ENCODE assay signal across 25 mouse cellular contexts in the genomic region with DNA sequence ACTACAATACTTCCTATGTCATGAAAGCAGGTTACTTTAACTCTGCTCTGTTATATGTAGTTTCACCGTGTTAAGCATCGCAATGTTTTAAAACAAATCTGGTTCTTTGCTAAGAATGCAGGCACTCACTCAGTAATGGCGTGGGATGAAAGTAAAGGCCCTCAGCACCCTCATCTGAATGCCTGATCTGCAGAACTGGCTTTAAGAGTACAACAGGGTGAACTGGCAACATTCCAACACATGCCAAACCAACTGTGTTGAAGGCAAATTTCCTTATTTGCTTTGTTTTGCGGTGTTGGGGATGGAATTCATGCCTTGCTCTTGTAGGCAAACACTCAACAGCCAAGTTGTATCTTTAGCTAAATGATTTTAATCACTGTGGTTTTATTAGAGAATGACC. TPM values are rescaled to one million over a fixed set of nuclear protein-coding genes. Genes with fewer than 3 reads are reported as not detected.
DNase-seq lines count a peak whose midpoint lies in the region; ATAC-seq and TF ChIP-seq lines count a peak whose summit lies in the region.
"Had no signal": no experiment of that assay in that cellular context is flagged by ENCODE, and none has a peak within 500 bp of the region (broad histone marks: within the 10 kb centered on the region; RNA-seq: fewer than 3 reads in every experiment).

No protein-coding gene starts in this region.

- no peak for ATAC-seq in liver, embryonic 11.5 days (replicated peaks; ENCODE audit: low FRiP score)
- ATAC-seq in lung, embryonic 16.5 days (ENCODE audit: low read depth) = peak; percentile 68
- ATAC-seq: forebrain, embryonic 13.5 days; hindbrain, embryonic 16.5 days; midbrain, embryonic 16.5 days had no signal

- TF ChIP-seq EP300 in MEL (IDR thresholded peaks at IDR 0.05; ENCODE audit: low read depth in 1 of 2, low read length in 2 of 2) = no peak

- H3K27ac ChIP-seq in liver, adult 2 months (replicated peaks; ENCODE audit: insufficient read depth, low read depth, low read length) = no peak overlapping the region
- H3K27ac ChIP-seq in liver, embryonic 11.5 days (ENCODE audit: low read depth, low read length) = no peak overlapping the region
- H3K27ac ChIP-seq in MEL (ENCODE audit: control insufficient read depth, low read depth, low read length) = no peak overlapping the region
- H3K27ac ChIP-seq in lung, embryonic 16.5 days (ENCODE audit: low read length) = no peak overlapping the region
- H3K27ac ChIP-seq: embryonic facial prominence, embryonic 15.5 days; forebrain, embryonic 13.5 days; kidney, postnatal 0 days; limb, embryonic 10.5 days; limb, embryonic 15.5 days; liver, embryonic 15.5 days had no signal

- WGBS in liver, adult 2 months = 79% methylated on average over 4 of the region's 4 CpGs
- 96% methylated on average over 4 of the region's 4 CpGs for WGBS in liver, embryonic 11.5 days
- WGBS in lung, embryonic 16.5 days = 68% methylated on average over 4 of the region's 4 CpGs

- TF ChIP-seq RAD21 in MEL (IDR thresholded peaks at IDR 0.05; ENCODE audit: low read depth, low read length) = no peak

- DNase-seq in liver, adult 2 months (ENCODE audit: extremely low read depth, low read depth, low spot score) = peak; percentile 46
- no peak for DNase-seq in liver, embryonic 11.5 days (ENCODE audit: low spot score)
- DNase-seq in MEL (ENCODE audit: low read depth, low spot score) = peak; percentile 23
- DNase-seq in lung, postnatal 36 days = peak; percentile 63
- no peak for DNase-seq in embryo, embryonic 10 days (ENCODE audit: low spot score)
- DNase-seq: adrenal gland, adult 8-10 months; B cell, adult 2 months; cerebellum, adult 11-12 months; cerebellum, adult 9-11 months; gastrocnemius, postnatal 10 days; heart, postnatal 14 days; kidney, adult 18-20 months; layer of hippocampus, adult 9-11 months; right cerebral cortex, adult 18-20 months; thymus, adult 2 months; thymus, postnatal 36 days had no signal

- H3K4me1 ChIP-seq in liver, adult 2 months (ENCODE audit: control insufficient read depth, insufficient read depth, low read length) = peaks cover 13% of the 10 kb centered on the region
- no peaks in the 10 kb centered on the region for H3K4me1 ChIP-seq in liver, embryonic 11.5 days (replicated peaks; ENCODE audit: control insufficient read depth, insufficient read depth, low read length)
- no peaks in the 10 kb centered on the region; a peak in 1 of 4 replicates for H3K4me1 ChIP-seq in MEL (ENCODE audit: control insufficient read depth in 1 of 2, insufficient read depth in 2 of 2, low read length in 2 of 2)
- H3K4me1 ChIP-seq in lung, embryonic 16.5 days (replicated peaks; ENCODE audit: control insufficient read depth, insufficient read depth, low read length) = 0 out of 2 replicates have a peak, but pooled peaks cover 5% of the 10 kb centered on the region
- H3K4me1 ChIP-seq: embryonic facial prominence, embryonic 15.5 days; forebrain, embryonic 13.5 days; limb, embryonic 10.5 days; limb, embryonic 15.5 days; liver, embryonic 15.5 days had no signal

- H3K4me3 ChIP-seq in liver, adult 2 months (ENCODE audit: insufficient read depth, low read depth, low read length) = no peak overlapping the region
- no peak overlapping the region for H3K4me3 ChIP-seq in liver, embryonic 11.5 days (ENCODE audit: low read depth, low read length)
- no peak overlapping the region for H3K4me3 ChIP-seq in MEL (ENCODE audit: control insufficient read depth in 1 of 2, insufficient read depth in 1 of 2, low read depth in 2 of 2, low read length in 2 of 2)
- no peak overlapping the region for H3K4me3 ChIP-seq in lung, embryonic 16.5 days (ENCODE audit: low read length)
- H3K4me3 ChIP-seq: embryonic facial prominence, embryonic 15.5 days; forebrain, embryonic 13.5 days; limb, embryonic 10.5 days; limb, embryonic 15.5 days; liver, embryonic 15.5 days had no signal

- no peaks in the 10 kb centered on the region; the same call in 1 of the 2 replicates for H3K79me2 ChIP-seq in liver, adult 2 months (ENCODE audit: control insufficient read depth, insufficient read depth, low read length)
- H3K79me2 ChIP-seq in MEL (ENCODE audit: control insufficient read depth, insufficient read depth, low read length, poor library complexity) = no peaks in the 10 kb centered on the region

- no peaks in the 10 kb centered on the region for H3K9me3 ChIP-seq in liver, embryonic 11.5 days (ENCODE audit: control insufficient read depth, low read length)
- H3K9me3 ChIP-seq in MEL (replicated peaks; ENCODE audit: insufficient read depth, low read length) = no peaks in the 10 kb centered on the region
- no peaks in the 10 kb centered on the region for H3K9me3 ChIP-seq in lung, embryonic 16.5 days (ENCODE audit: control insufficient read depth, low read length)
- H3K9me3 ChIP-seq: embryonic facial prominence, embryonic 15.5 days; forebrain, embryonic 13.5 days; limb, embryonic 10.5 days; limb, embryonic 15.5 days; liver, embryonic 15.5 days had no signal

- no peak overlapping the region for H3K4me2 ChIP-seq in liver, embryonic 11.5 days
- H3K4me2 ChIP-seq in lung, embryonic 16.5 days (ENCODE audit: low read depth, low read length) = no peak overlapping the region
- H3K4me2 ChIP-seq: embryonic facial prominence, embryonic 15.5 days; forebrain, embryonic 13.5 days; limb, embryonic 15.5 days; liver, embryonic 15.5 days had no signal

- no peak for TF ChIP-seq CTCF in liver, adult 2 months (IDR thresholded peaks at IDR 0.05; ENCODE audit: low read depth, low read length)
- no peak for TF ChIP-seq CTCF in MEL (IDR thresholded peaks at IDR 0.05 in 2 of 3, conservative IDR thresholded peaks at IDR 0.05 in 1 of 3; ENCODE audit: control insufficient read depth in 1 of 3, insufficient read depth in 1 of 3, low read depth in 2 of 3, low read length in 3 of 3, poor library complexity in 1 of 3, severe bottlenecking in 1 of 3)

- no peaks in the 10 kb centered on the region for H3K27me3 ChIP-seq in liver, adult 2 months (ENCODE audit: control insufficient read depth, insufficient read depth, low read length)
- H3K27me3 ChIP-seq in liver, embryonic 11.5 days (replicated peaks; ENCODE audit: control insufficient read depth, insufficient read depth, low read length) = no peaks in the 10 kb centered on the region
- no peaks in the 10 kb centered on the region for H3K27me3 ChIP-seq in MEL (ENCODE audit: control insufficient read depth in 1 of 2, insufficient read depth in 2 of 2, low read length in 2 of 2)
- H3K27me3 ChIP-seq in lung, embryonic 16.5 days (ENCODE audit: control insufficient read depth, insufficient read depth, low read depth, low read length) = no peaks in the 10 kb centered on the region
- H3K27me3 ChIP-seq: embryonic facial prominence, embryonic 15.5 days; forebrain, embryonic 13.5 days; limb, embryonic 15.5 days; liver, embryonic 15.5 days had no signal

- no peak overlapping the region for H3K9ac ChIP-seq in liver, adult 2 months (ENCODE audit: low read depth, low read length)
- no peak overlapping the region for H3K9ac ChIP-seq in liver, embryonic 11.5 days (ENCODE audit: low read depth, low read length)
- H3K9ac ChIP-seq in MEL (ENCODE audit: control insufficient read depth, low read depth, low read length, poor library complexity, severe bottlenecking) = no peak overlapping the region
- H3K9ac ChIP-seq in lung, embryonic 16.5 days (ENCODE audit: low read length) = no peak overlapping the region
- H3K9ac ChIP-seq: embryonic facial prominence, embryonic 15.5 days; forebrain, embryonic 13.5 days; limb, embryonic 15.5 days; liver, embryonic 15.5 days had no signal

- H3K36me3 ChIP-seq in liver, adult 2 months (ENCODE audit: control insufficient read depth, insufficient read depth, low read length) = peaks cover 25% of the 10 kb centered on the region
- H3K36me3 ChIP-seq in liver, embryonic 11.5 days (ENCODE audit: control insufficient read depth, insufficient read depth, low read length) = peaks cover 10% of the 10 kb centered on the region; the same call in 1 of the 2 replicates
- peaks cover 0 to 14% of the 10 kb centered on the region in 2 experiments; a peak in 2 of 4 replicates for H3K36me3 ChIP-seq in MEL (ENCODE audit: control insufficient read depth in 1 of 2, insufficient read depth in 2 of 2, low read length in 2 of 2)
- peaks cover 5% of the 10 kb centered on the region; the same call in 1 of the 2 replicates for H3K36me3 ChIP-seq in lung, embryonic 16.5 days (ENCODE audit: control insufficient read depth, insufficient read depth, low read length)

- TF ChIP-seq POLR2A in liver, adult 2 months (IDR thresholded peaks at IDR 0.05; ENCODE audit: extremely low read depth, insufficient read depth, low read length) = no peak
- TF ChIP-seq POLR2A in MEL (IDR thresholded peaks at IDR 0.05; ENCODE audit: control insufficient read depth in 1 of 2, insufficient read depth in 1 of 2, low read depth in 1 of 2, low read length in 2 of 2, poor library complexity in 1 of 2) = no peak

TF ChIP-seq in MEL, 35 proteins besides CTCF, POLR2A, EP300 and RAD21 (continues in another document):
- TF ChIP-seq CHD1 (IDR thresholded peaks at IDR 0.05; ENCODE audit: low read depth, low read length) = no peak
- TF ChIP-seq MYC (IDR thresholded peaks at IDR 0.05; ENCODE audit: low read depth, low read length) = no peak
- TF ChIP-seq KAT2A (conservative IDR thresholded peaks at IDR 0.05; ENCODE audit: low read depth, low read length) = no peak
- TF ChIP-seq BHLHE40 (IDR thresholded peaks at IDR 0.05; ENCODE audit: borderline replicate concordance, low read depth, low read length) = no peak
- no peak for TF ChIP-seq SMC3 (IDR thresholded peaks at IDR 0.05; ENCODE audit: low read depth, low read length)
- TF ChIP-seq USF2 (IDR thresholded peaks at IDR 0.05; ENCODE audit: borderline replicate concordance in 1 of 2, insufficient read depth in 1 of 2, low read depth in 1 of 2, low read length in 2 of 2) = no peak
- no peak for TF ChIP-seq JUND (IDR thresholded peaks at IDR 0.05; ENCODE audit: low read depth, low read length)

RNA-seq across cellular contexts. Expression of a gene that starts 29.1 kb away (rescaled TPM):
- total RNA-seq in liver, adult 2 months (2014; rRNA removed) = 0.09 and 0.13 TPM in 2 replicates
- polyA plus RNA-seq in liver, adult 2 months (2012; rRNA removed) = 0.06 and 0.07 TPM in 2 replicates
- 0.23 and 0.36 TPM in 2 replicates for polyA plus RNA-seq in liver, embryonic 11.5 days (2014; fragmentation: Nextera tagmentation; extraction: Ambion mirVana)
- total RNA-seq in MEL (2012; rRNA removed) = 0.20 and 0.39 TPM in 2 replicates
- under 1 TPM in 1 of 2 experiments, not detected in 1; 0.61 TPM for polyA plus RNA-seq in MEL (2012; ENCODE audit: insufficient read depth in 1 of 2, insufficient read length in 2 of 2, low read depth in 1 of 2, low replicate concordance in 2 of 2, missing spikeins in 1 of 2)
- polyA plus RNA-seq in lung, embryonic 16.5 days (2015; fragmentation: Nextera tagmentation; extraction: Ambion mirVana) = 2.4 and 2.5 TPM in 2 replicates

RNA-seq across cellular contexts. Expression of a gene that starts 46.2 kb away (rescaled TPM):
- 7.3 and 7.9 TPM in 2 replicates for total RNA-seq in liver, adult 2 months (2014; rRNA removed)
- 6.9 and 7.4 TPM in 2 replicates for polyA plus RNA-seq in liver, adult 2 months (2012; rRNA removed)
- 41.0 and 45.9 TPM in 2 replicates for polyA plus RNA-seq in liver, embryonic 11.5 days (2014; fragmentation: Nextera tagmentation; extraction: Ambion mirVana)
- total RNA-seq in MEL (2012; rRNA removed) = 37.3 and 38.0 TPM in 2 replicates
- 10 to 100 TPM; 31.6 to 66.8 TPM for polyA plus RNA-seq in MEL (2012; ENCODE audit: insufficient read depth in 1 of 2, insufficient read length in 2 of 2, low read depth in 1 of 2, low replicate concordance in 2 of 2, missing spikeins in 1 of 2)
- polyA plus RNA-seq in lung, embryonic 16.5 days (2015; fragmentation: Nextera tagmentation; extraction: Ambion mirVana) = 36.5 and 37.0 TPM in 2 replicates

Comparison
In these comparisons a context has a peak if more than half of its experiments do, and no peak if none do; other contexts are left out.
1. DNase-seq: peak in liver, adult 2 months (single experiment), MEL (single experiment) and lung, postnatal 36 days (single experiment); none in liver, embryonic 11.5 days (single experiment) and embryo, embryonic 10 days (single experiment).